Mouse (Mus musculus) MEL (cell line): Measurements from ENCODE around the gene Sdad1. TPM values are rescaled to one million over a fixed set of nuclear protein-coding genes. Genes with fewer than 3 reads are reported as not detected.

Source experiments
- DNase-seq: peaks from one replicate; pipeline ENCODE4 v3.0.0; 2011; ENCODE audit warnings: low read depth, low spot score
- H3K27ac ChIP-seq: 2 replicates; pipeline ENCODE4 v1.5.1; 2012; ENCODE audit warnings: low read depth, mild to moderate bottlenecking, control low read depth, low read length, moderate library complexity; ENCODE audit not compliant: control insufficient read depth
- H3K27me3 ChIP-seq, 2 experiments: fragments of 150-350 bp in 1 of 2; sonication (generic) in 1 of 2; 2 replicates each; pipeline ENCODE4 v1.6.1; 2012; ENCODE audit warnings: low read length in 2 of 2, mild to moderate bottlenecking in 2 of 2, improper control_type of control experiment in 1 of 2, moderate library complexity in 1 of 2; ENCODE audit not compliant: insufficient read depth in 2 of 2, control insufficient read depth in 1 of 2
- H3K36me3 ChIP-seq, 2 experiments: 2 replicates each; pipeline ENCODE4 v1.6.1; 2012 to 2014; ENCODE audit warnings: low read length in 2 of 2, improper control_type of control experiment in 1 of 2, inconsistent platforms in 1 of 2, mild to moderate bottlenecking in 1 of 2; ENCODE audit not compliant: insufficient read depth in 2 of 2, control insufficient read depth in 1 of 2
- H3K4me1 ChIP-seq, 2 experiments: fragments of 150-350 bp in 1 of 2; sonication (generic) in 1 of 2; 2 replicates each; pipeline ENCODE4 v1.6.1; 2012; ENCODE audit warnings: low read length in 2 of 2, improper control_type of control experiment in 1 of 2, mild to moderate bottlenecking in 1 of 2; ENCODE audit not compliant: insufficient read depth in 2 of 2, control insufficient read depth in 1 of 2
- H3K4me3 ChIP-seq, 2 experiments: fragments of 150-350 bp in 1 of 2; sonication (generic) in 1 of 2; 2 replicates each; pipeline ENCODE4 v1.5.1; 2012; ENCODE audit warnings: low read depth in 2 of 2, low read length in 2 of 2, mild to moderate bottlenecking in 2 of 2, moderate library complexity in 2 of 2, control low read depth in 1 of 2, improper control_type of control experiment in 1 of 2; ENCODE audit not compliant: control insufficient read depth in 1 of 2, insufficient read depth in 1 of 2
- H3K79me2 ChIP-seq: 2 replicates; pipeline ENCODE4 v1.6.1; 2012; ENCODE audit warnings: mild to moderate bottlenecking, low read length, moderate library complexity; ENCODE audit not compliant: control insufficient read depth, poor library complexity, insufficient read depth
- H3K9ac ChIP-seq: 2 replicates; pipeline ENCODE4 v1.6.1; 2012; ENCODE audit warnings: low read depth, mild to moderate bottlenecking, control low read depth, low read length, moderate library complexity; ENCODE audit not compliant: control insufficient read depth, poor library complexity, severe bottlenecking
- H3K9me3 ChIP-seq: fragments of 150-350 bp; sonication (generic); replicated peaks from 2 replicates; pipeline ENCODE4 v1.6.1; 2012; ENCODE audit warnings: mild to moderate bottlenecking, low read length, improper control_type of control experiment, moderate library complexity; ENCODE audit not compliant: insufficient read depth
- CHD1 ChIP-seq: IDR thresholded peaks from 2 replicates; pipeline ENCODE4 v1.6.1; 2012; ENCODE audit warnings: low read depth, mild to moderate bottlenecking, inconsistent platforms, low read length, improper control_type of control experiment
- CTCF ChIP-seq, 3 experiments: IDR thresholded peaks in 2 of 3; conservative IDR thresholded peaks in 1 of 3; 2 replicates each; pipeline ENCODE4 v1.5.1; 2011 to 2012; ENCODE audit warnings: low read length in 3 of 3, low read depth in 2 of 3, mild to moderate bottlenecking in 2 of 3, improper control_type of control experiment in 1 of 3, inconsistent platforms in 1 of 3, mixed read lengths in 1 of 3, moderate library complexity in 1 of 3; ENCODE audit not compliant: control insufficient read depth in 1 of 3, insufficient read depth in 1 of 3, poor library complexity in 1 of 3, severe bottlenecking in 1 of 3
- E2F4 ChIP-seq: IDR thresholded peaks from 2 replicates; pipeline ENCODE4 v1.6.1; 2011; ENCODE audit warnings: low read depth, low read length, improper control_type of control experiment, borderline replicate concordance
- ELF1 ChIP-seq: IDR thresholded peaks from 2 replicates; pipeline ENCODE4 v1.6.1; 2014; ENCODE audit warnings: low read depth, mild to moderate bottlenecking, inconsistent platforms, low read length, improper control_type of control experiment, moderate library complexity
- ETS1 ChIP-seq: IDR thresholded peaks from 2 replicates; pipeline ENCODE4 v1.6.1; 2012; ENCODE audit warnings: low read depth, mild to moderate bottlenecking, inconsistent platforms, low read length, improper control_type of control experiment, moderate library complexity
- GABPA ChIP-seq: IDR thresholded peaks from 2 replicates; pipeline ENCODE4 v1.6.1; 2012; ENCODE audit warnings: low read depth, mild to moderate bottlenecking, inconsistent platforms, low read length, improper control_type of control experiment, moderate library complexity
- GATA1 ChIP-seq: IDR thresholded peaks from 2 replicates; pipeline ENCODE4 v1.6.1; 2011; ENCODE audit warnings: low read depth, low read length, improper control_type of control experiment
- KAT2A ChIP-seq: conservative IDR thresholded peaks from 2 replicates; pipeline ENCODE4 v1.6.1; 2012; ENCODE audit warnings: low read depth, low read length, improper control_type of control experiment, inconsistent platforms
- MAFK ChIP-seq: IDR thresholded peaks from 2 replicates; pipeline ENCODE4 v1.6.1; 2011; ENCODE audit warnings: low read depth, mild to moderate bottlenecking, low read length, improper control_type of control experiment, borderline replicate concordance
- MEF2A ChIP-seq: IDR thresholded peaks from 2 replicates; pipeline ENCODE4 v1.6.1; 2014; ENCODE audit warnings: low read depth, mild to moderate bottlenecking, inconsistent platforms, low read length, improper control_type of control experiment; ENCODE audit not compliant: poor library complexity, insufficient replicate concordance, severe bottlenecking; ENCODE audit errors: extremely low read depth
- MXI1 ChIP-seq: IDR thresholded peaks from 2 replicates; pipeline ENCODE4 v1.6.1; 2011; ENCODE audit warnings: mild to moderate bottlenecking, low read depth, low read length, improper control_type of control experiment
- MYC ChIP-seq: IDR thresholded peaks from 2 replicates; pipeline ENCODE4 v1.6.1; 2011; ENCODE audit warnings: low read depth, mild to moderate bottlenecking, low read length, improper control_type of control experiment, moderate library complexity
- NELFE ChIP-seq: IDR thresholded peaks from 2 replicates; pipeline ENCODE4 v1.6.1; 2011; ENCODE audit warnings: low read depth, low read length, improper control_type of control experiment
- POLR2AphosphoS5 ChIP-seq: IDR thresholded peaks from 2 replicates; pipeline ENCODE4 v1.6.1; 2012; ENCODE audit warnings: low read depth, borderline replicate concordance, mild to moderate bottlenecking, inconsistent platforms, low read length, moderate library complexity, mixed read lengths
- RAD21 ChIP-seq: IDR thresholded peaks from 2 replicates; pipeline ENCODE4 v1.6.1; 2011; ENCODE audit warnings: mild to moderate bottlenecking, low read depth, low read length, improper control_type of control experiment
- SIN3A ChIP-seq: IDR thresholded peaks from 2 replicates; pipeline ENCODE4 v1.6.1; 2012; ENCODE audit warnings: low read length, improper control_type of control experiment, inconsistent platforms
- SMC3 ChIP-seq: IDR thresholded peaks from 2 replicates; pipeline ENCODE4 v1.6.1; 2011; ENCODE audit warnings: low read depth, low read length, improper control_type of control experiment
- TCF12 ChIP-seq: IDR thresholded peaks from 2 replicates; pipeline ENCODE4 v1.6.1; 2014; ENCODE audit warnings: low read depth, mild to moderate bottlenecking, inconsistent platforms, low read length, improper control_type of control experiment, moderate library complexity
- USF1 ChIP-seq: IDR thresholded peaks from 2 replicates; pipeline ENCODE4 v1.6.1; 2014; ENCODE audit warnings: low read depth, mild to moderate bottlenecking, inconsistent platforms, low read length, improper control_type of control experiment, moderate library complexity
- ZC3H11A ChIP-seq: IDR thresholded peaks from 2 replicates; pipeline ENCODE4 v1.6.1; 2012; ENCODE audit warnings: low read depth, mild to moderate bottlenecking, inconsistent platforms, low read length, improper control_type of control experiment
- ZMIZ1 ChIP-seq: IDR thresholded peaks from 2 replicates; pipeline ENCODE4 v1.6.1; 2012; ENCODE audit warnings: low read depth, mild to moderate bottlenecking, inconsistent platforms, low read length, improper control_type of control experiment, moderate library complexity
- ZNF384 ChIP-seq: IDR thresholded peaks from 2 replicates; pipeline ENCODE4 v1.6.1; 2012; ENCODE audit warnings: low read depth, mild to moderate bottlenecking, inconsistent platforms, low read length, improper control_type of control experiment
- polyA plus RNA-seq, 2 experiments: library from polyadenylated mRNA; stranded (reverse) in 1 of 2; unstranded in 1 of 2; fragments of >175 nt in 1 of 2; fragments of >200 nt in 1 of 2; gene quantifications; 2 replicates each; pipeline versions ENCODE4 v1.2.1 to v1.2.4; 2012; ENCODE audit warnings: low replicate concordance in 2 of 2, low read depth in 1 of 2; ENCODE audit not compliant: insufficient read length in 2 of 2, insufficient read depth in 1 of 2, missing spikeins in 1 of 2
- total RNA-seq: library from RNA; depleted of rRNA; stranded (reverse); fragments of 300-350 nt; gene quantifications from 2 replicates; pipeline ENCODE4 v1.2.3, GENCODE M21; 2012

Sdad1 gene
- total and polyA plus RNA-seq, 3 experiments = 72.4 to 73.0 TPM; not detected in 1

DNA sequence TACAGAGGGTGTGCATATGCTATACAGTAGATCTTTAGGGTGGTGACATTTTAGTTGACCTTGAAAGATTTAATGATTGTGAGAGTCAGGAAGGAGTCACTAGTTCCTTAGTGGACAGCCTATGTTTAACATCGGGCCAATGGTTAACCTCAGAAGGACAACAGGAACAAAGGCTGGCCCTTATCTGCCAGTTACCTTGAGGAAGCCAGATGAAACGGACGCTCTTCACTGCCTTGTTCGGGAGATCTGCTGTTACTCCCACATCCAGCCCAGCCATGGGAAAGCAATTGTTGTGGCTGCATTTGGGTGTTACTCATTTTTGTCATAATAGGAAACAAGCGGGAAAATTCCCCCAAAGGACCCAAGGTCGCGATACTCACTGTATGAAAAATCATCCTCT is 3.5 kb upstream of the Sdad1 start:
- TF ChIP-seq MAFK (no peak), CHD1 (no peak), E2F4 (no peak), ZC3H11A (no peak), NELFE (no peak), ELF1 (no peak), MEF2A (no peak), GATA1 (no peak), KAT2A (no peak), SMC3 (no peak), ZNF384 (no peak), ZMIZ1 (no peak), POLR2AphosphoS5 (no peak)
- H3K27me3 ChIP-seq = no peaks in the 10 kb centered on the region; a peak in 1 of 4 replicates
- no peaks in the 10 kb centered on the region for H3K9me3 ChIP-seq
- H3K4me1 ChIP-seq = peaks cover 0 to under 1% of the 10 kb centered on the region in 2 experiments; a peak in 2 of 4 replicates
- peak; percentile 22 for DNase-seq
- no peak overlapping the region for H3K9ac ChIP-seq
- H3K4me3 ChIP-seq = no peak overlapping the region
- H3K27ac ChIP-seq = no peak overlapping the region
- H3K36me3 ChIP-seq = peaks cover 0 to under 1% of the 10 kb centered on the region in 2 experiments; a peak in 2 of 4 replicates
- H3K79me2 ChIP-seq = peaks cover 10% of the 10 kb centered on the region

DNA sequence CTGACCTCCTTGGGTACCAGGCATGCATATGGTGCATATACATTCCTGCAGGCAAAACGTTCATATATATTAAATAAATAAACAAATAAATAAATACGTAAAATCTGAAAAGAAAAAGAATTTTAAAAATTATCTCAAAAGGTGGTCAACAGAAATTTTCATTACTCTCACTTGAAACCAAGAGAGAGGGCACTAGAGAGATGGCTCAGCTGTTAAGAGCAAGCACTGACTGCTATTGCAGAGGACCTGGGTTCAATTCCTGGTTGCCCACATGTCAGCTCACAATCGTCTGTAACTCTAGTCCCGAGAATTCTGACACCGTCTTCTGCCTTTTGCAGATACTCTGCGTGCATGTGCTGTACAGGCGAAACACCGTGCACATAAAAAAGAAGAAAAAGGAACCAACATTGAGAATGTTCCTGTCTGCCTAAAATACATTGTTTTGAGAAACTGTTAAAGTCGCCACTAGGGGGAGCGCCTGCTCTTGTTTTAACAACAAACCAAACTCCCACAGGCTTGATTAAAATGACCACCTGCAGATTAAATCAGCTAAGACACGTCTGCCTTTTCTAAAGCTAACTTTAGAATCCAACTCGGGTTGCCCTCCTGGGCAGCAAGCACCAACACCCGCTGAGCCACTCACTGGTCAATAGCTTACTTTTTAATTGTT is 1.9 kb upstream of the Sdad1 start:
- peaks cover 0 to 7% of the 10 kb centered on the region in 2 experiments; a peak in 2 of 4 replicates for H3K4me1 ChIP-seq
- H3K36me3 ChIP-seq = peaks cover 0 to 8% of the 10 kb centered on the region in 2 experiments; a peak in 2 of 4 replicates
- H3K9ac ChIP-seq = peak overlapping the region; percentile 50
- peaks cover 26% of the 10 kb centered on the region for H3K79me2 ChIP-seq
- no peak for TF ChIP-seq GABPA
- TF ChIP-seq SIN3A = peak; percentile 49
- TF ChIP-seq MYC = 0 out of 2 replicates have a peak, but pooled peaks have one; percentile 34
- peak; percentile 31; the same call in 1 of the 2 replicates for TF ChIP-seq MXI1
- TF ChIP-seq ETS1 = no peak
- peak; percentile 66 for TF ChIP-seq RAD21
- no peak for TF ChIP-seq USF1
- no peak for TF ChIP-seq TCF12
- peak; percentile 66 for TF ChIP-seq SMC3
- TF ChIP-seq CTCF (IDR thresholded peaks at IDR 0.05 in 2 of 3, conservative IDR thresholded peaks at IDR 0.05 in 1 of 3; ENCODE audit: control insufficient read depth in 1 of 3, insufficient read depth in 1 of 3, low read depth in 2 of 3, low read length in 3 of 3, poor library complexity in 1 of 3, severe bottlenecking in 1 of 3) = peak; percentile 22 to 64 (median 35); a peak in 5 of 6 replicates
- peak; percentile 47; the same call in 1 of the 2 replicates for TF ChIP-seq GATA1
- peak; percentile 55 for TF ChIP-seq ZC3H11A
- no peak for TF ChIP-seq CHD1
- H3K27me3 ChIP-seq = no peaks in the 10 kb centered on the region; a peak in 1 of 4 replicates
- H3K4me3 ChIP-seq = peak overlapping the region; percentile 51 to 69
- H3K9me3 ChIP-seq = no peaks in the 10 kb centered on the region
- peak; percentile 88 for DNase-seq
- H3K27ac ChIP-seq = no peak overlapping the region
